Comparison of ENCODE assay signal across 18 mouse cellular contexts in the genomic region with DNA sequence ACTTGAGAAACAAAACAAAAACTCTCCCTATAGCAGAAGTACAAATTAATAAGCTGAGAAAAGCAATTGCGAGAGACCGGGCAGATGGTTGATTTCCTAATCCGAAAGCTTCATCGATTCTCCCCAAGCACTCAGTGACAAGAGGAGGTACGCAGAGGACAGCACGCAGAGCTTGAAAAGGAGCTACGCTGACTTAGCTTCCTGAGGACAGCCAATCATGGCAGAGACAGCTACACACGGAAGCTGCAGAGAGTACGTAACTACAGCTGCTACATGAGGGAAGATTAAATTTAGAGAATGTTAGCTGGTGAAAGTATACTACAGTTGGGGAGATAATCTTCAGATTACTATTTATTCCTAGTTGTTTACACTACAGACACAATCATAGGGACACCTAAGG. TPM values are rescaled to one million over a fixed set of nuclear protein-coding genes. Genes with fewer than 3 reads are reported as not detected.
DNase-seq lines count a peak whose midpoint lies in the region; ATAC-seq and TF ChIP-seq lines count a peak whose summit lies in the region.
"Had no signal": no experiment of that assay in that cellular context is flagged by ENCODE, and none has a peak within 500 bp of the region (broad histone marks: within the 10 kb centered on the region; RNA-seq: fewer than 3 reads in every experiment).

No protein-coding gene starts in this region.

- peaks cover 13% of the 10 kb centered on the region for H3K9me3 ChIP-seq in forebrain, embryonic 16.5 days (ENCODE audit: control insufficient read depth, low read length)
- peaks cover 23% of the 10 kb centered on the region for H3K9me3 ChIP-seq in forebrain, embryonic 13.5 days (replicated peaks)
- H3K9me3 ChIP-seq in hindbrain, embryonic 10.5 days = peaks cover 21% of the 10 kb centered on the region
- H3K9me3 ChIP-seq in hindbrain, embryonic 13.5 days = peaks cover 18% of the 10 kb centered on the region
- peaks cover 10% of the 10 kb centered on the region; the same call in 1 of the 2 replicates for H3K9me3 ChIP-seq in midbrain, postnatal 0 days (ENCODE audit: low read length)
- peaks cover 17% of the 10 kb centered on the region for H3K9me3 ChIP-seq in midbrain, embryonic 16.5 days (replicated peaks; ENCODE audit: control insufficient read depth, low read length, poor library complexity, severe bottlenecking)
- H3K9me3 ChIP-seq: G1E had no signal

- no peak overlapping the region for H3K4me3 ChIP-seq in forebrain, embryonic 16.5 days (replicated peaks; ENCODE audit: low read length)
- H3K4me3 ChIP-seq in forebrain, embryonic 13.5 days = no peak overlapping the region
- no peak overlapping the region for H3K4me3 ChIP-seq in hindbrain, embryonic 10.5 days
- H3K4me3 ChIP-seq in hindbrain, embryonic 13.5 days = no peak overlapping the region
- H3K4me3 ChIP-seq in midbrain, postnatal 0 days (ENCODE audit: low read depth, low read length) = no peak overlapping the region
- no peak overlapping the region for H3K4me3 ChIP-seq in midbrain, embryonic 16.5 days (ENCODE audit: low read depth, low read length)
- no peak overlapping the region for H3K4me3 ChIP-seq in olfactory bulb, adult 2 months (ENCODE audit: insufficient read depth, low read depth, low read length)
- H3K4me3 ChIP-seq: limb, embryonic 15.5 days; midbrain, embryonic 13.5 days had no signal

- no peaks in the 10 kb centered on the region for H3K27me3 ChIP-seq in forebrain, embryonic 16.5 days (replicated peaks; ENCODE audit: control insufficient read depth, insufficient read depth, low read length)
- no peaks in the 10 kb centered on the region for H3K27me3 ChIP-seq in forebrain, embryonic 13.5 days
- H3K27me3 ChIP-seq in hindbrain, embryonic 10.5 days (ENCODE audit: insufficient read depth, poor library complexity, severe bottlenecking) = no peaks in the 10 kb centered on the region
- no peaks in the 10 kb centered on the region for H3K27me3 ChIP-seq in hindbrain, embryonic 13.5 days
- H3K27me3 ChIP-seq in midbrain, postnatal 0 days (ENCODE audit: insufficient read depth, low read length) = no peaks in the 10 kb centered on the region
- H3K27me3 ChIP-seq in midbrain, embryonic 16.5 days (ENCODE audit: control insufficient read depth, insufficient read depth, low read depth, low read length) = no peaks in the 10 kb centered on the region
- H3K27me3 ChIP-seq: limb, embryonic 15.5 days; midbrain, embryonic 13.5 days had no signal

- H3K4me2 ChIP-seq in forebrain, embryonic 16.5 days (ENCODE audit: low read length) = no peak overlapping the region
- H3K4me2 ChIP-seq in forebrain, embryonic 13.5 days = no peak overlapping the region
- H3K4me2 ChIP-seq in hindbrain, embryonic 13.5 days = no peak overlapping the region
- no peak overlapping the region for H3K4me2 ChIP-seq in midbrain, postnatal 0 days (ENCODE audit: low read depth, low read length, poor library complexity, severe bottlenecking)
- H3K4me2 ChIP-seq in midbrain, embryonic 16.5 days (ENCODE audit: low read length) = no peak overlapping the region; the same call in 1 of the 2 replicates
- H3K4me2 ChIP-seq: limb, embryonic 15.5 days; midbrain, embryonic 13.5 days had no signal

- H3K4me1 ChIP-seq in forebrain, embryonic 16.5 days (replicated peaks; ENCODE audit: control insufficient read depth, insufficient read depth, low read length) = 0 out of 2 replicates have a peak, but pooled peaks cover 4% of the 10 kb centered on the region
- H3K4me1 ChIP-seq in forebrain, embryonic 13.5 days = 0 out of 2 replicates have a peak, but pooled peaks cover 3% of the 10 kb centered on the region
- peaks cover 2% of the 10 kb centered on the region for H3K4me1 ChIP-seq in hindbrain, embryonic 10.5 days (replicated peaks)
- H3K4me1 ChIP-seq in hindbrain, embryonic 13.5 days (replicated peaks) = 0 out of 2 replicates have a peak, but pooled peaks cover 3% of the 10 kb centered on the region
- no peaks in the 10 kb centered on the region for H3K4me1 ChIP-seq in midbrain, postnatal 0 days (ENCODE audit: insufficient read depth, low read length)
- no peaks in the 10 kb centered on the region for H3K4me1 ChIP-seq in midbrain, embryonic 16.5 days (ENCODE audit: control insufficient read depth, insufficient read depth, low read length)
- H3K4me1 ChIP-seq in olfactory bulb, adult 2 months (ENCODE audit: control insufficient read depth, insufficient read depth, low read length) = peaks cover 8% of the 10 kb centered on the region
- H3K4me1 ChIP-seq: midbrain, embryonic 13.5 days had no signal

- no peak overlapping the region for H3K9ac ChIP-seq in forebrain, embryonic 16.5 days (replicated peaks; ENCODE audit: low read depth, low read length)
- no peak overlapping the region for H3K9ac ChIP-seq in forebrain, embryonic 13.5 days
- H3K9ac ChIP-seq in hindbrain, embryonic 13.5 days = no peak overlapping the region
- no peak overlapping the region for H3K9ac ChIP-seq in midbrain, postnatal 0 days (replicated peaks; ENCODE audit: low read length, poor library complexity, severe bottlenecking)
- no peak overlapping the region for H3K9ac ChIP-seq in midbrain, embryonic 16.5 days (ENCODE audit: low read depth, low read length)
- H3K9ac ChIP-seq: limb, embryonic 15.5 days; midbrain, embryonic 13.5 days had no signal

- no peak for TF ChIP-seq POLR2A in olfactory bulb, adult 2 months (IDR thresholded peaks at IDR 0.05; ENCODE audit: insufficient read depth, low read depth, low read length)

- H3K36me3 ChIP-seq in forebrain, embryonic 16.5 days (ENCODE audit: control insufficient read depth, insufficient read depth) = no peaks in the 10 kb centered on the region; the same call in 1 of the 2 replicates
- peaks cover 24% of the 10 kb centered on the region for H3K36me3 ChIP-seq in forebrain, embryonic 13.5 days (ENCODE audit: poor library complexity, severe bottlenecking)
- H3K36me3 ChIP-seq in hindbrain, embryonic 10.5 days = peaks cover 22% of the 10 kb centered on the region
- peaks cover 24% of the 10 kb centered on the region for H3K36me3 ChIP-seq in hindbrain, embryonic 13.5 days
- H3K36me3 ChIP-seq in midbrain, postnatal 0 days (ENCODE audit: insufficient read depth, low read length) = no peaks in the 10 kb centered on the region
- no peaks in the 10 kb centered on the region for H3K36me3 ChIP-seq in midbrain, embryonic 16.5 days (ENCODE audit: control insufficient read depth, insufficient read depth, low read length)
- H3K36me3 ChIP-seq: G1E had no signal

- 66% methylated on average over 9 of the region's 9 CpGs for WGBS in forebrain, embryonic 16.5 days
- 77% methylated on average over 9 of the region's 9 CpGs for WGBS in forebrain, embryonic 13.5 days
- 88% methylated on average over 9 of the region's 9 CpGs for WGBS in hindbrain, embryonic 10.5 days
- 78% methylated on average over 9 of the region's 9 CpGs for WGBS in hindbrain, embryonic 13.5 days
- 67% methylated on average over 9 of the region's 9 CpGs for WGBS in midbrain, postnatal 0 days
- WGBS in midbrain, embryonic 16.5 days = 73% methylated on average over 9 of the region's 9 CpGs
- WGBS in olfactory bulb, adult 2 months = 50% methylated on average over 9 of the region's 9 CpGs

- no peak for DNase-seq in hindbrain, embryonic 10.5 days (ENCODE audit: low spot score)
- DNase-seq in midbrain, postnatal 0 days (ENCODE audit: low spot score) = peak; percentile 22
- DNase-seq in right cerebral cortex, adult 2 months (ENCODE audit: low spot score in 2 of 2) = no peak
- DNase-seq: cerebellum, adult 2 months; gastrocnemius, postnatal 14 days; kidney, postnatal 36 days; lung, postnatal 14 days; right cerebral cortex, postnatal 14 days; thymus, postnatal 36 days had no signal

- peak; percentile 58 for ATAC-seq in forebrain, embryonic 16.5 days
- ATAC-seq in forebrain, embryonic 13.5 days = no peak
- ATAC-seq in hindbrain, embryonic 13.5 days (ENCODE audit: low FRiP score) = no peak
- no peak for ATAC-seq in midbrain, postnatal 0 days (ENCODE audit: low FRiP score)
- no peak for ATAC-seq in midbrain, embryonic 16.5 days
- ATAC-seq: midbrain, embryonic 13.5 days had no signal

- no peak for TF ChIP-seq CTCF in midbrain, postnatal 0 days (IDR thresholded peaks at IDR 0.05)
- TF ChIP-seq CTCF in olfactory bulb, adult 2 months (IDR thresholded peaks at IDR 0.05; ENCODE audit: insufficient read depth, low read depth, low read length) = no peak

- H3K27ac ChIP-seq in forebrain, embryonic 16.5 days (ENCODE audit: low read length) = no peak overlapping the region; the same call in 1 of the 2 replicates
- H3K27ac ChIP-seq in forebrain, embryonic 13.5 days = no peak overlapping the region; the same call in 1 of the 2 replicates
- H3K27ac ChIP-seq in hindbrain, embryonic 10.5 days = 0 out of 2 replicates have a peak overlapping the region, but pooled peaks have one; percentile 8
- H3K27ac ChIP-seq in hindbrain, embryonic 13.5 days = no peak overlapping the region; the same call in 1 of the 2 replicates
- H3K27ac ChIP-seq in midbrain, postnatal 0 days (ENCODE audit: low read depth, low read length) = no peak overlapping the region
- H3K27ac ChIP-seq in midbrain, embryonic 16.5 days (ENCODE audit: low read length) = no peak overlapping the region
- H3K27ac ChIP-seq in olfactory bulb, adult 2 months (ENCODE audit: insufficient read depth, low read depth, low read length) = 0 out of 2 replicates have a peak overlapping the region, but pooled peaks have one; percentile 11
- H3K27ac ChIP-seq: limb, embryonic 15.5 days; midbrain, embryonic 13.5 days had no signal

RNA-seq across cellular contexts. Expression of gene Mark1, which starts 40.6 kb away (rescaled TPM):
- polyA plus RNA-seq in forebrain, embryonic 16.5 days (2015; fragmentation: Nextera tagmentation; extraction: Ambion mirVana) = 12.9 and 15.0 TPM in 2 replicates
- 10.1 and 10.8 TPM in 2 replicates for polyA plus RNA-seq in forebrain, embryonic 13.5 days (2015; fragmentation: Nextera tagmentation; extraction: Ambion mirVana)
- polyA plus RNA-seq in hindbrain, embryonic 10.5 days (2016; fragmentation: Nextera tagmentation; extraction: Ambion mirVana) = 2.8 and 3.8 TPM in 2 replicates
- polyA plus RNA-seq in hindbrain, embryonic 13.5 days (2015; fragmentation: Nextera tagmentation; extraction: Ambion mirVana) = 12.7 and 13.3 TPM in 2 replicates
- 69.1 and 73.0 TPM in 2 replicates for total RNA-seq in midbrain, postnatal 0 days (2014; rRNA removed)
- 12.1 and 13.0 TPM in 2 replicates for polyA plus RNA-seq in midbrain, postnatal 0 days (2015; fragmentation: Nextera tagmentation; extraction: Ambion mirVana)
- polyA plus RNA-seq in midbrain, embryonic 16.5 days (2015; fragmentation: Nextera tagmentation; extraction: Ambion mirVana) = 14.5 and 15.9 TPM in 2 replicates
- polyA plus RNA-seq in olfactory bulb, adult 2 months (2012; ENCODE audit: insufficient read depth, insufficient read length, low replicate concordance, missing spikeins) = not detected in 2 replicates
- polyA plus RNA-seq: C2C12, G1E had no signal

Comparison
In these comparisons a context has a peak if more than half of its experiments do, and no peak if none do; other contexts are left out.
1. H3K27ac ChIP-seq: peak in hindbrain, embryonic 10.5 days (single experiment) and olfactory bulb, adult 2 months (single experiment); none in forebrain, embryonic 16.5 days (single experiment), forebrain, embryonic 13.5 days (single experiment), hindbrain, embryonic 13.5 days (single experiment), midbrain, postnatal 0 days (single experiment) and midbrain, embryonic 16.5 days (single experiment).